Mouse (Mus musculus) lung, postnatal 14 days (tissue): Measurements from ENCODE around the gene Afg1l.
A peak's percentile ranks its signal among the peaks of the same experiment; 100 is the strongest.

Experiments used
- DNase-seq: peaks from one replicate; pipeline ENCODE4 v3.0.0; 2021

Gene Afg1l

DNA sequence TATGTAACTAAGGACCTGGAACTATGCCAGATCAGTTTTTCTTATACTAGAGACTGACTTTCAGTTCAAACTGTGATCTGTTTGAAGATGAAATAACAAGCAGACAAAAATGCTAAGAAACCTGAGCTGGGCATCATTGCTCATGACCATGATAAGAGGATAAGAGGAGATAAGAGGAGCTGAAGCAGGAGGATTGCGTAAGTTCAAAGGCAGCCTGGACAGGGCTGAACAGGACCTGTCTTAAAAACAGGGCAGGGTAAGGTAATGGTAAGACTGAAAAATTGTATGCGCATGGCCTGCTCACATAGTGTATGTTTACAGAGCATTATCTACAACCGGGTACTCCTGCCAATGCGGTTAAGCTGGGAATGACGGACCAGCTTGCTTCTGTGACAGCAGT, 130.4 kb downstream of the Afg1l start:
- DNase-seq: no peak

DNA sequence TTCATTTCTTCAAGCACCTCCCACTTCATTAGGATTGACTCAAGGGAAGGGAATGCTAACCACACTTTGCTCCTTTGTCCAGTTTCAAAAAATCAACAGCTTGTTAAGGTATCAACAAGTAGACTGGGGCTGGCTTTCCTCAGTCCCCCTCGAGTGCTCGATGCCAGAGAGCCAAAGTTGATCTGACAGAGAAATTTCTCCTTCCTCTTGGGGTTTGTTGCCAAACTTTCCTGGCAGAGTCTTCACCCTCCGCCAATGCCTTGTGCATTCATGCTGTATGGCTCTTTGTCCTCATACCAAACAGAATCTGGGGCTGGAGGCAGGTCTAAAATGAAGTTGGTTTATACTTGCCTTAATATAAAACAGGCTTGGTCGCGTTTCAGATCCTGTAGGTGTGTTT, 131.2 kb downstream of the Afg1l start:
- DNase-seq: no peak

- no peak for DNase-seq
Measured at GRCm38 (mm10) chr10:42346179-42346877, 132.0 kb downstream of the Afg1l start.

GRCm38 (mm10) chr10:42342714-42343113, 135.7 kb downstream of the Afg1l start:
- no peak for DNase-seq

DNA sequence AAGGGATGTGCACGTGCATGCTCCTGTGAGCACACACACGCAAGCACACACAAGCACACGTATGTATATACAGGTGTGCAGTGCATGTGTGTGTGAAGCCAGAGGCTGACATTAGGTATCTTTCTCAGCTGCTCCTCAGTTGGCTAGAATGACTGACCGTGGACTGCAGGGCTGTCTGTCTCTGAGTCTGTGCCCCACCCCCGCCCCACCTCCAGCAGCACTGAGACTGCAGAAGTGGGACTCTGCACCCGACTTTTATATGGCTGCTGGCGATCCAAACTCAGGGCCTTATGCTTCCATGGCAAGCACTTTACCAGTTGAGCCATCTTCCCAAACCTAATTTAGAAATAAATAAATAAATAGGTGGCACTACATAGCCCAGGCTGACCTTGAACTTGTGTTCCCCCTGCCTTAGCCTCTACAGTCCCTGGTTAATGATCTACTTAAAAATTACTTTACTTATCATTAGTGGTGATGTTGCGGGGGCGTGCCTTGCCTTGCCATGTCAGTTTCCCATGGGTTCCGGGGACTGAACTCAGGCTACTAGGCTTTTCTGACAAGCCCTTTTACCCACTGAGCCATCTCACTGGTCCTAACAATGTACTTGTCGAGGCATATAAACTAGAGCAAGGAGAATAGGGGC, 136.4 kb downstream of the Afg1l start:
- no peak for DNase-seq

GRCm38 (mm10) chr10:42340426-42340793, 138.0 kb downstream of the Afg1l start:
- no peak for DNase-seq

DNA sequence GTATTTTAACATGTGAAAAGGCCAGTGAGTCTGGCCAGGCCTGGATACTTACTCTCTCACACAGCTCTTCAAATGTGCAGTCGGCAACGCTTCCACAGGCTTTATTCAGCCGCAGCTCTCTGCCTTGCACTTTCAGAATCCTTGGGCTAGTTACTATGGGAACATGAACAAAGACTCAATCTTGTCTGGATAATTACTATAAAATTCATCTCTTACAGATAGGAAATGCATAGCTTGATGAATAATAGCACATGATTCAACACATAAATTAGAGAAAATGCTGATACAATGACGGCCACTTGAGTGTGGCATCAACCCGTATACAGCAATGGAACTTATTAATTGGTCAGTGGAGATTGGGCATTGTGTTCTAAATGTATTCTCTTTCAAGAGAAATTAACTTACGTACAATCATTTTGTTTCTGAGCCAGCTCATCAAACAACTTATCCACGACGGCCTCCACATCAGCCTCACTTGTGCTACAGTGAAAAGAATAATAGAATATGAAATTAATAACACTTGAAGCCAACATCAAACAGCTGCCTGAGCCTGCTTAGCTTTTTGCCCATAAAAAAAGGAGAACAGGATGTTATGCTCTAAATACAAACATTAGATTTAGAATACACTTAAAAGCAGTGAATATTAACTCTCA, 138.5 kb downstream of the Afg1l start:
- no peak for DNase-seq

DNA sequence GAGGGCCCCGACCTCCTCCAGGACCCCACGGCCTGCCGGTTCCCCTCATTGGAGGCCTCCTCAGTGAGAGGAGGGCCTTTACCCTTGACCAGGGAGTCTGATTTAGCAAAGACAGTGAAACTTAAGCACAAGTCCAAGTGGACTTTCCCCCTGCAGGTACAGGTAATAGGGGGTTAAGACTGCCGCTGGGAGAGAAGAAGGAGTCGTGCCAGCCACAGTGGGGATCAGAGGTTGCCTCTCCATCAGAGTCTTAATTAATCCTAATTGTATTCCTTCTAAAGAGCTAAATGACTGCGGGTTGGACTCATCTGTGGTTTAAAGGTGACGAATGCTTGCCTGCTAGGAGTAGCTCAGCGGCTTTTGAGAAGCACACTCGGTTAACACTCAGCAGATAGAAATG, 139.9 kb downstream of the Afg1l start:
- no peak for DNase-seq

DNA sequence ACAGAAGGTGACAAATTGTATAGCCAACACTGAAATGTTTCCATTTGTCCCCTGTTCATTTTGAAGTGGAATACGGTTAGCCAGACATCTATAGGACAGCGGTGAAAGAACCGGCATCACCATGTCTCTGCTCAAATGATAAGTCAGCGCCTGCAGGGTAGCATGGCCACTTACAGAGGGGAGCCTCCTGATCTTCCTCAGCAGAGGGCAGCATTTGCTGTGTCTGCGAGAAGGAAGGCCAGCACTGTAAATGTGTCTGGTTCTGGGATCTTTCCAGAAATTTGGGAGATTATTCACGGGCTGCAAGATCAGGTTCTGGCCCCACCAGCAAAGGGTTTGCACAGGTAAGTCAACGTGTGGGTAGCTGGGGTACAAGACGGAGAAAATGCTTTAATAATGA, 150.8 kb downstream of the Afg1l start:
- peak; percentile 12 for DNase-seq

- no peak for DNase-seq
Measured at GRCm38 (mm10) chr10:42325305-42325704, 153.1 kb downstream of the Afg1l start.

DNA sequence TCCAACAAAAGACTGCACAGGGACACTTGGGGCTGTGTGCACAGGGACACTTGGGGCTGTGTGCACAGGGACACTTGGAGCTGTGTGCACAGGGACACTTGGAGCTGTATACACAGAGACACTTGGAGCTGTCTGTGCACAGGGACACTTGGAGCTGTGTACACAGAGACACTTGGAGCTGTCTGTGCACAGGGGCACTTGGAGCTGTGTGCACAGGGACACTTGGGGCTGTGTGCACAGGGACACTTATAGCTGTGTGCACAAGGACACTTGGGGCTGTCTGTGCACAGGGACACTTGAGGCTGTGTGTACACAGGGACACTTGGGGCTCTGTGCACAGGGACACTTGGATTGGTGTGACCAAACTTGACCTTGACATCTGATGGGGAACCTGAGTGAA, 154.4 kb downstream of the Afg1l start:
- DNase-seq: no peak

DNA sequence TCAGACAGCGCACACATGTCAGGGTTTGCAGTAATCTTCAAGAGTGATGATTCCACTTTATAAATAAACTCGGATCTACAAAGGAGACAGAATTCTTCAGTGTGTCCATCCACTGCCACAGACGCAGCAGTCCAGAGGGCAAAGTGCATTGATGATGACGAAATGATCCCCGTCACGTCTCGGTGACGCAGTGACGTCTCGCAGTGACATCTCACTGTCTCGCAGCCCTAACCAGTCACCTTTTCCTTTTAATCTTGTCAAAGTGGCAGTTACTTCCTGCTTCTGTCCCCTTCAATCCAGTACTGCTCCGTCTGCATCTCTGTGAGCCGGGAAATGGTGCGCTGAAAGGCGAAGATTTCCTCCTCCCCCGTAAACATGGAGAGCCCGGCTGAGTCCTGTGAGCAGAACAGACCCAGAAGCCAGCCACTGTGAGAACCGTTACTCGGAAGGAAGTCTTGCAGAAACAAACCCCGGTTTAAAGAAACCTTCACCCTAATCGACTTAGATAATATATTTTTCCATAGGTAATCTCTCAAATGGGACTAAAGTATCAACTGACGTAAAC, 165.1 kb downstream of the Afg1l start:
- no peak for DNase-seq

GRCm38 (mm10) chr10:42312557-42312956, 165.8 kb downstream of the Afg1l start:
- DNase-seq: no peak

DNA sequence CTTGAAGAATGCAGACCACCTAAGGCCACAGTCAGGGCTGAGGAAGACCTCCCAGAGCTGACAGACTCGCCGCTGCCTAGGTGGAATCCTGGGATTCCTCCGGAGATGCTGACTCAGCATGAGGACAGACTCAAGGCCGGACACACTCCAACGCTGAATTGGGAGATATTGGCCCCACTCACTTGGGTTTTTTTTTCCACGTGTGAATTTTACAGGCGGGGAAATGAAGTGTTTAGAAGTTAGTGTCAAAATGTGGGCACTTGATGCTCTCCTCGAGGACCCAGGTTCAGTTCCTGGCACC, 169.7 kb downstream of the Afg1l start:
- DNase-seq: no peak

- DNase-seq: peak; percentile 78
Measured at GRCm38 (mm10) chr10:42307980-42308686, 170.2 kb downstream of the Afg1l start.

GRCm38 (mm10) chr10:42306422-42306821, 171.9 kb downstream of the Afg1l start:
- no peak for DNase-seq

GRCm38 (mm10) chr10:42300805-42301204, 177.6 kb downstream of the Afg1l start:
- DNase-seq: no peak

DNA sequence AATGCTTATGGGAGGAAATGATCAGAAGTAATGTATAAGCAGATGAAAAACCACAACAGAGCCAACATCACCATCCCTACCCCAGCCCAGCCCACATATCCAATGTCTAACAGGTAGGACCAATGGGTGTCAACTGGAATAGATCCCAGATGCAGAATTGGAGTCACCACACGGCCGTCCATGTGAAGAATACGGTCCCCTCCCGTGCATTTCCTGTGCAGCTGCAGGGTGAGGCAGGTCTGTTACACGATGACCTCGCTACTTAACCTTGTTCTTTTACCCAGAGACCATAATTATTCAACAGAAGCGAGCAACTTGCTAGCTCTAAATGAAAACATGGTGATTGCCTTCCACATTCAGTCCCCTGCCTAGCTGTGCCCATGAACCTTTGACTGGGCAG, 178.4 kb downstream of the Afg1l start:
- no peak for DNase-seq

DNA sequence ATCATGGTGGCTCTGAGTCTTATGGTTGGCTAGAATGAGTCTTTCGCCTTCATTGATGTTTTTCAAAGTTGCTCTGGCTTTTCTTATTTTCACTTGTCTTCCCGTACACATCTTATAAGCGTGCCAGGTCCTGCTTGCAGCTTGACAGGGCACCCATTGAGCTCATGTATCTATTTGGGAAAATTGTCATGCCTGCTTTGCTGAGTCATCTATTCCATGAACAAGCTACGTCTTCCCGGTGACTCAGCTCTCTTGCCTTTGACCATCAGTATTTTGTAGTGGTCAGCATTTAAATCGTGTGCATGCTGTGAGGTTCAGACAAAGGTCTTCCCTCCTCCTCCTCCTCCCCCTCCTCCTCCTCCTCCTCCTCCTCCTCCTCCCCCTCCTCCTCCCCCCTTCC, 178.9 kb downstream of the Afg1l start:
- DNase-seq: no peak

DNA sequence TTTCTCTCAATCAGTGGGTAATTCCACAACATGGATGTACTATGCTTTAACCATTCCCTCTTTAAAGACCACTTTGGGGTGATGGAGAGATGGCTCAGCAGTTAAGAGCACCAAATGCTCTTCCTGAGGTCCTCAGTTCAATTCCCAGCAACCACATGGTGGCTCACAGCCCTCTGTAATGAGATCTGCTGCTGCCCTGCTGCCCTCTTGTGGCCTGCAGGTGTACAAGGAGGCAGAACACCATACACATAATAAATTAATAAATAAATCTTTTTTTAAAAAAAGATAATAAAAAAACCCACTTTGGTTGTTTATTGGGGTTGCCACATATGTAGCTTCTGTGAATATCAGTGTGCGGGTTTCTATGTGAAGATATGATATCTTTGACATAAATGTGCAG, 180.4 kb downstream of the Afg1l start:
- DNase-seq: no peak

- DNase-seq: no peak
Measured at GRCm38 (mm10) chr10:42297109-42297508, 181.3 kb downstream of the Afg1l start.

- DNase-seq: no peak
Measured at GRCm38 (mm10) chr10:42296559-42296958, 181.8 kb downstream of the Afg1l start.

- no peak for DNase-seq
Measured at GRCm38 (mm10) chr10:42295028-42295427, 183.3 kb downstream of the Afg1l start.

- DNase-seq: no peak
Measured at GRCm38 (mm10) chr10:42294392-42294791, 184.0 kb downstream of the Afg1l start.
